Mouse (Mus musculus) embryonic stem cell, embryonic (primary cell): ENCODE data around the gene N4bp1.

Experiments used
- CTCF ChIA-PET, 4 experiments: fragments of 300-600 bp in 2 of 4; fragments of 350-600 bp in 2 of 4; sonication (Branson Sonifier 250); formaldehyde crosslinking; loops; one replicate each; lab custom pipeline; 2022; ENCODE audit warnings: inconsistent platforms in 2 of 4; lab: Charles Lee
- POLR2A ChIA-PET, 4 experiments: fragments of 300-600 bp in 2 of 4; fragments of 350-600 bp in 2 of 4; sonication (Branson Sonifier 250); formaldehyde crosslinking; loops; one replicate each; lab custom pipeline; 2022; ENCODE audit warnings: antibody characterized with exemption in 4 of 4, inconsistent platforms in 1 of 4; lab: Charles Lee

N4bp1 gene

GRCm38 (mm10) chr8:86826538-86826937 lies 58.5 kb downstream of the N4bp1 start:
- POLR2A ChIA-PET, result interaction anchor here in 3 of 4 experiments (0.9 to 1.3 kb wide), 4 partner anchors 14 to 69 kb away, joined by 3 to 4 read pairs (median 3); no protein-coding TSS in a partner anchor
- CTCF ChIA-PET, result interaction anchor here in 2 of 4 experiments (1.1 to 1.4 kb wide), 2 partner anchors 17 to 82 kb away, joined by 3 to 4 read pairs; no protein-coding TSS in a partner anchor

- POLR2A ChIA-PET, result interaction anchor here in 3 of 4 experiments (0.9 to 1.6 kb wide), 4 partner anchors 15 to 69 kb away, joined by 3 to 4 read pairs (median 4); no protein-coding TSS in a partner anchor
- CTCF ChIA-PET, result no interaction called here
Measured at GRCm38 (mm10) chr8:86825674-86826448, 59.2 kb downstream of the N4bp1 start.

- POLR2A ChIA-PET, result interaction anchor here in 2 of 4 experiments (0.7 to 1.6 kb wide), 2 partner anchors 16 to 22 kb away, joined by 3 to 4 read pairs; no protein-coding TSS in a partner anchor
- CTCF ChIA-PET, result interaction anchor here in 2 of 4 experiments (0.6 kb wide), 2 partner anchors 10 to 35 kb away, joined by 3 to 9 read pairs; no protein-coding TSS in a partner anchor
Measured at GRCm38 (mm10) chr8:86824735-86825134, 60.3 kb downstream of the N4bp1 start.

- ChIA-PET POLR2A (interaction anchor here in 2 of 4 experiments (0.6 to 2.3 kb wide), 7 partner anchors 10 to 74 kb away, joined by 3 to 6 read pairs (median 3); no protein-coding TSS in a partner anchor), CTCF (interaction anchor here (0.5 to 2.3 kb wide), 27 partner anchors 9 to 887 kb away, joined by 3 to 16 read pairs (median 4); partner anchors contain the start of genes Gm10638 (in 1 of the 4) and Siah1a (in 1 of the 4))
Measured at GRCm38 (mm10) chr8:86820756-86821201, 64.3 kb downstream of the N4bp1 start.

GRCm38 (mm10) chr8:86820186-86820755 lies 64.8 kb downstream of the N4bp1 start:
- CTCF ChIA-PET, result interaction anchor here (0.5 to 2.3 kb wide), 27 partner anchors 9 to 340 kb away, joined by 3 to 16 read pairs (median 4); partner anchors contain the start of genes Gm10638 (in 1 of the 4) and Siah1a (in 1 of the 4)

GRCm38 (mm10) chr8:86819426-86819825 lies 65.6 kb downstream of the N4bp1 start:
- ChIA-PET POLR2A (interaction anchor here in 1 of 4 experiments (0.7 to 2.3 kb wide), 4 partner anchors 18 to 89 kb away, joined by 3 to 6 read pairs (median 4); no protein-coding TSS in a partner anchor), CTCF (interaction anchor here in 2 of 4 experiments (0.6 to 2.3 kb wide), 6 partner anchors 14 to 234 kb away, joined by 3 to 16 read pairs (median 6); no protein-coding TSS in a partner anchor)

More at GRCm38 (mm10) chr8:86820186-86820755, 64.8 kb downstream of the N4bp1 start:
- POLR2A ChIA-PET, result interaction anchor here in 2 of 4 experiments (0.6 to 2.3 kb wide), 7 partner anchors 9 to 1393 kb away, joined by 3 to 6 read pairs (median 4); no protein-coding TSS in a partner anchor

GRCm38 (mm10) chr8:86808990-86809960 lies 75.8 kb downstream of the N4bp1 start:
- ChIA-PET CTCF (interaction anchor here in 1 of 4 experiments (1.4 kb wide), 1 partner anchor 224 kb away, joined by 4 read pairs; no protein-coding TSS in a partner anchor), POLR2A (interaction anchor here in 2 of 4 experiments (0.8 to 1.5 kb wide), 3 partner anchors 8 to 162 kb away, joined by 3 read pairs; no protein-coding TSS in a partner anchor)

GRCm38 (mm10) chr8:86808239-86808638 lies 76.8 kb downstream of the N4bp1 start:
- POLR2A ChIA-PET, result interaction anchor here in 2 of 4 experiments (0.6 to 1.8 kb wide), 5 partner anchors 9 to 218 kb away, joined by 3 to 5 read pairs (median 3); no protein-coding TSS in a partner anchor

GRCm38 (mm10) chr8:86801988-86802387 lies 83.1 kb downstream of the N4bp1 start:
- ChIA-PET CTCF (no interaction called here), POLR2A (interaction anchor here in 1 of 4 experiments (1.1 kb wide), 1 partner anchor 18 kb away, joined by 4 read pairs; no protein-coding TSS in a partner anchor)

More at GRCm38 (mm10) chr8:86808239-86808638, 76.8 kb downstream of the N4bp1 start:
- CTCF ChIA-PET, result interaction anchor here in 2 of 4 experiments (0.8 to 1.4 kb wide), 3 partner anchors 10 to 223 kb away, joined by 3 to 4 read pairs (median 3); no protein-coding TSS in a partner anchor

GRCm38 (mm10) chr8:86800966-86801365 lies 84.1 kb downstream of the N4bp1 start:
- POLR2A ChIA-PET, result interaction anchor here in 2 of 4 experiments (0.7 kb wide), 2 partner anchors 18 to 102 kb away, joined by 3 read pairs; no protein-coding TSS in a partner anchor
- CTCF ChIA-PET, result interaction anchor here in 1 of 4 experiments (1.1 kb wide), 1 partner anchor 20 kb away, joined by 4 read pairs; no protein-coding TSS in a partner anchor

GRCm38 (mm10) chr8:86798141-86798540 lies 86.9 kb downstream of the N4bp1 start:
- CTCF ChIA-PET, result interaction anchor here in 1 of 4 experiments (1.4 kb wide), 1 partner anchor 23 kb away, joined by 4 read pairs; no protein-coding TSS in a partner anchor
- POLR2A ChIA-PET, result interaction anchor here in 1 of 4 experiments (0.6 to 1.4 kb wide), 2 partner anchors 40 to 52 kb away, joined by 3 to 5 read pairs; partner anchors contain the start of genes Gm10638 and Siah1a

- CTCF ChIA-PET, result interaction anchor here in 1 of 4 experiments (1.4 kb wide), 1 partner anchor 23 kb away, joined by 4 read pairs; no protein-coding TSS in a partner anchor
Measured at GRCm38 (mm10) chr8:86797705-86798104, 87.4 kb downstream of the N4bp1 start.

GRCm38 (mm10) chr8:86794716-86795115 lies 90.3 kb downstream of the N4bp1 start:
- ChIA-PET CTCF (interaction anchor here in 2 of 4 experiments (0.8 to 1.3 kb wide), 4 partner anchors 108 to 131 kb away, joined by 3 to 4 read pairs (median 3); no protein-coding TSS in a partner anchor), POLR2A (interaction anchor here in 3 of 4 experiments (0.6 to 2.0 kb wide), 9 partner anchors 9 to 114 kb away, joined by 3 to 7 read pairs (median 4); partner anchors contain the start of genes Gm10638 (in 1 of the 3) and Siah1a (in 1 of the 3))

More at GRCm38 (mm10) chr8:86797705-86798104, 87.4 kb downstream of the N4bp1 start:
- POLR2A ChIA-PET, result interaction anchor here in 2 of 4 experiments (0.5 to 1.4 kb wide), 3 partner anchors 13 to 52 kb away, joined by 3 to 5 read pairs (median 3); partner anchors contain the start of genes Gm10638 (in 1 of the 2) and Siah1a (in 1 of the 2)

- CTCF ChIA-PET, result interaction anchor here in 1 of 4 experiments (0.5 to 0.6 kb wide), 2 partner anchors 152 to 1411 kb away, joined by 3 read pairs; no protein-coding TSS in a partner anchor
Measured at GRCm38 (mm10) chr8:86791542-86791941, 93.5 kb downstream of the N4bp1 start.

GRCm38 (mm10) chr8:86789576-86789975 lies 95.5 kb downstream of the N4bp1 start:
- POLR2A ChIA-PET, result interaction anchor here in 1 of 4 experiments (1.1 kb wide), 1 partner anchor 15 kb away, joined by 3 read pairs; no protein-coding TSS in a partner anchor
- CTCF ChIA-PET, result no interaction called here

More at GRCm38 (mm10) chr8:86791542-86791941, 93.5 kb downstream of the N4bp1 start:
- POLR2A ChIA-PET, result interaction anchor here in 2 of 4 experiments (1.0 to 1.5 kb wide), 2 partner anchors 19 to 34 kb away, joined by 3 to 4 read pairs; no protein-coding TSS in a partner anchor
